Comparison of ENCODE assay signal across 9 mouse cellular contexts in genomic region chr8:13105908-13106551, GRCm38 (mm10). TPM values are rescaled to one million over a fixed set of nuclear protein-coding genes. Genes with fewer than 3 reads are reported as not detected.
A peak's percentile ranks its signal among the peaks of the same experiment; 100 is the strongest.
DNase-seq lines count a peak whose midpoint lies in the region; ATAC-seq and TF ChIP-seq lines count a peak whose summit lies in the region.
"Had no signal": no experiment of that assay in that cellular context is flagged by ENCODE, and none has a peak within 500 bp of the region (broad histone marks: within the 10 kb centered on the region; RNA-seq: fewer than 3 reads in every experiment).

No protein-coding gene starts in this region.

- H3K9me3 ChIP-seq in erythroblast, embryonic 14.5 days (ENCODE audit: control insufficient read depth, low read length): no peaks in the 10 kb centered on the region
- H3K9me3 ChIP-seq in heart, postnatal 0 days (replicated peaks; ENCODE audit: control insufficient read depth, low read length): no peaks in the 10 kb centered on the region
- H3K9me3 ChIP-seq in limb, embryonic 12.5 days: no peaks in the 10 kb centered on the region

- no peak for TF ChIP-seq CTCF in heart, postnatal 0 days (IDR thresholded peaks at IDR 0.05; ENCODE audit: low read depth)

- H3K36me3 ChIP-seq in erythroblast, embryonic 14.5 days (ENCODE audit: control insufficient read depth): peaks cover 44% of the 10 kb centered on the region
- no peaks in the 10 kb centered on the region for H3K36me3 ChIP-seq in heart, postnatal 0 days (replicated peaks; ENCODE audit: control insufficient read depth, insufficient read depth, low read length)
- H3K36me3 ChIP-seq in limb, embryonic 12.5 days: peaks cover 23% of the 10 kb centered on the region
- no peaks in the 10 kb centered on the region for H3K36me3 ChIP-seq in myocyte (ENCODE audit: control insufficient read depth, insufficient read depth)

- under 1% methylated on average over 58 of the region's 63 CpGs for WGBS in heart, postnatal 0 days
- WGBS in limb, embryonic 12.5 days: under 1% methylated on average over 63 of the region's 63 CpGs

- peak overlapping the region; percentile 98 for H3K4me2 ChIP-seq in heart, postnatal 0 days (ENCODE audit: low read depth, low read length)
- H3K4me2 ChIP-seq in limb, embryonic 12.5 days: peak overlapping the region; percentile 97
- peak overlapping the region; percentile 96 for H3K4me2 ChIP-seq in myocyte (ENCODE audit: low read depth)

- H3K4me3 ChIP-seq in erythroblast, embryonic 14.5 days (replicated peaks): peak overlapping the region; percentile 99
- H3K4me3 ChIP-seq in heart, postnatal 0 days (ENCODE audit: low read depth, low read length): peak overlapping the region; percentile 88
- H3K4me3 ChIP-seq in limb, embryonic 12.5 days (replicated peaks): peak overlapping the region; percentile 96
- peak overlapping the region; percentile 86 for H3K4me3 ChIP-seq in myocyte

- H3K4me1 ChIP-seq in erythroblast, embryonic 14.5 days (ENCODE audit: control insufficient read depth): peaks cover 63% of the 10 kb centered on the region
- H3K4me1 ChIP-seq in heart, postnatal 0 days (ENCODE audit: control insufficient read depth, insufficient read depth): peaks cover 23% of the 10 kb centered on the region
- H3K4me1 ChIP-seq in limb, embryonic 12.5 days (replicated peaks): peaks cover 18% of the 10 kb centered on the region

- no peak for TF ChIP-seq EP300 in heart, postnatal 0 days (IDR thresholded peaks at IDR 0.05; ENCODE audit: low read depth)

- no peak for TF ChIP-seq POLR2A in myocyte (IDR thresholded peaks at IDR 0.05; ENCODE audit: insufficient read length, low read depth)

- no peaks in the 10 kb centered on the region for H3K27me3 ChIP-seq in erythroblast, embryonic 14.5 days (ENCODE audit: control insufficient read depth)
- H3K27me3 ChIP-seq in heart, postnatal 0 days (ENCODE audit: control insufficient read depth, insufficient read depth, low read length): no peaks in the 10 kb centered on the region
- H3K27me3 ChIP-seq in limb, embryonic 12.5 days: no peaks in the 10 kb centered on the region
- no peaks in the 10 kb centered on the region for H3K27me3 ChIP-seq in myocyte (ENCODE audit: control insufficient read depth, insufficient read depth, insufficient read length)

- peak overlapping the region; percentile 93 for H3K27ac ChIP-seq in heart, postnatal 0 days (ENCODE audit: low read depth)
- H3K27ac ChIP-seq in limb, embryonic 12.5 days: peak overlapping the region; percentile 82

- H3ac ChIP-seq in myocyte (ENCODE audit: control insufficient read depth, insufficient read length): peak overlapping the region; percentile 72

- H3K79me2 ChIP-seq in myocyte (ENCODE audit: control insufficient read depth, insufficient read depth): peaks cover 80% of the 10 kb centered on the region

- ATAC-seq in erythroblast, adult 5-6 weeks (replicated peaks; ENCODE audit: low FRiP score, poor library complexity, severe bottlenecking): no peak
- ATAC-seq in CD4-positive, CD25-positive, alpha-beta regulatory T cell, adult 4 months: peak; percentile 1
- peak; percentile 27 for ATAC-seq in heart, postnatal 0 days (ENCODE audit: insufficient read depth, low read depth)
- ATAC-seq in limb, embryonic 12.5 days (ENCODE audit: insufficient number of reproducible peaks, insufficient read depth, low FRiP score, low TSS enrichment, low read depth): peak; percentile 70

- peak; percentile 53 for DNase-seq in embryo, embryonic 11 days
- no peak for DNase-seq in heart, postnatal 0 days (ENCODE audit: low spot score)
- peak; percentile 48 for DNase-seq in thymus, postnatal 25 days

- peak overlapping the region; percentile 97 for H3K9ac ChIP-seq in heart, postnatal 0 days (replicated peaks; ENCODE audit: low read depth, low read length)
- H3K9ac ChIP-seq in limb, embryonic 12.5 days (replicated peaks): peak overlapping the region; percentile 94

TF ChIP-seq in myocyte, 11 proteins besides CTCF, POLR2A, EP300 and RAD21:
- TF ChIP-seq SRF (IDR thresholded peaks at IDR 0.05; ENCODE audit: control insufficient read depth, insufficient read length, low read depth) (no peak), MYOD1 (IDR thresholded peaks at IDR 0.05; ENCODE audit: control insufficient read depth in 1 of 3, insufficient read length in 2 of 3, low read depth in 2 of 3) (peak in 1 of 3 experiments; percentile 44), CEBPB (IDR thresholded peaks at IDR 0.05; ENCODE audit: insufficient read depth, poor library complexity, severe bottlenecking) (no peak), E2F4 (IDR thresholded peaks at IDR 0.05; ENCODE audit: insufficient read depth) (no peak)

RNA-seq across cellular contexts. Expression of gene Cul4a, which starts 0.6 kb away (rescaled TPM):
- 2.4 and 3.6 TPM in 2 replicates for polyA plus RNA-seq in erythroblast, embryonic 14.5 days (2012)
- total RNA-seq in erythroblast, adult 5-6 weeks (2015; ENCODE audit: low replicate concordance): 390 and 405 TPM in 2 replicates
- 552 and 664 TPM in 2 replicates for total RNA-seq in erythroblast, adult 5-6 weeks (2017; ENCODE audit: low replicate concordance)
- 10 to 100 TPM; 20.3 to 20.5 TPM for polyA plus RNA-seq in CD4-positive, CD25-positive, alpha-beta regulatory T cell, adult 4 months (2017; shearing (Covaris generic))
- total RNA-seq in heart, postnatal 0 days (2014; rRNA removed; ENCODE audit: low replicate concordance): 140 and 158 TPM in 2 replicates
- polyA plus RNA-seq in heart, postnatal 0 days (2015; fragmentation: Nextera tagmentation; extraction: Ambion mirVana): 81.4 and 88.2 TPM in 2 replicates
- polyA plus RNA-seq in limb, embryonic 12.5 days (2016; fragmentation: Nextera tagmentation; extraction: Ambion mirVana): 105 and 114 TPM in 2 replicates
- polyA plus RNA-seq in myocyte (2012; fragmentation: generic; extraction: Trizol): 61.3 TPM

RNA-seq across cellular contexts. Expression of gene Pcid2, which starts 0.8 kb away (rescaled TPM):
- 0.54 and 1.6 TPM in 2 replicates for polyA plus RNA-seq in erythroblast, embryonic 14.5 days (2012)
- 7.5 and 8.6 TPM in 2 replicates for total RNA-seq in erythroblast, adult 5-6 weeks (2015; ENCODE audit: low replicate concordance)
- 7.8 and 12.1 TPM in 2 replicates for total RNA-seq in erythroblast, adult 5-6 weeks (2017; ENCODE audit: low replicate concordance)
- 10 to 100 TPM; 38.6 to 56.6 TPM for polyA plus RNA-seq in CD4-positive, CD25-positive, alpha-beta regulatory T cell, adult 4 months (2017; shearing (Covaris generic))
- total RNA-seq in heart, postnatal 0 days (2014; rRNA removed; ENCODE audit: low replicate concordance): 8.2 and 13.1 TPM in 2 replicates
- polyA plus RNA-seq in heart, postnatal 0 days (2015; fragmentation: Nextera tagmentation; extraction: Ambion mirVana): 12.4 TPM in 2 replicates
- polyA plus RNA-seq in limb, embryonic 12.5 days (2016; fragmentation: Nextera tagmentation; extraction: Ambion mirVana): 54.1 and 55.9 TPM in 2 replicates
- 19.5 TPM for polyA plus RNA-seq in myocyte (2012; fragmentation: generic; extraction: Trizol)

RNA-seq across cellular contexts. Expression of gene Proz, which starts 45.3 kb away (rescaled TPM):
- 0.02 and 0.07 TPM in 2 replicates for polyA plus RNA-seq in erythroblast, embryonic 14.5 days (2012)
- total RNA-seq in erythroblast, adult 5-6 weeks (2015; ENCODE audit: low replicate concordance): not detected in 2 replicates
- total RNA-seq in erythroblast, adult 5-6 weeks (2017; ENCODE audit: low replicate concordance): not detected in 2 replicates
- polyA plus RNA-seq in CD4-positive, CD25-positive, alpha-beta regulatory T cell, adult 4 months (2017; shearing (Covaris generic)): 1 to 10 TPM; 1.9 to 2.9 TPM
- total RNA-seq in heart, postnatal 0 days (2014; rRNA removed; ENCODE audit: low replicate concordance): not detected in 2 replicates
- 0.10 TPM in 2 replicates for polyA plus RNA-seq in heart, postnatal 0 days (2015; fragmentation: Nextera tagmentation; extraction: Ambion mirVana)
- 0.10 and 0.18 TPM in 2 replicates for polyA plus RNA-seq in limb, embryonic 12.5 days (2016; fragmentation: Nextera tagmentation; extraction: Ambion mirVana)
- 0.55 TPM for polyA plus RNA-seq in myocyte (2012; fragmentation: generic; extraction: Trizol)
- total RNA-seq: layer of hippocampus, postnatal 14 days had no signal

RNA-seq across cellular contexts. Expression of gene Lamp1, which starts 52.9 kb away (rescaled TPM):
- 11.0 and 19.7 TPM in 2 replicates for polyA plus RNA-seq in erythroblast, embryonic 14.5 days (2012)
- total RNA-seq in erythroblast, adult 5-6 weeks (2015; ENCODE audit: low replicate concordance): 101 and 131 TPM in 2 replicates
- 103 and 130 TPM in 2 replicates for total RNA-seq in erythroblast, adult 5-6 weeks (2017; ENCODE audit: low replicate concordance)
- 10 to 100 TPM; 12.6 to 25.2 TPM for polyA plus RNA-seq in CD4-positive, CD25-positive, alpha-beta regulatory T cell, adult 4 months (2017; shearing (Covaris generic))
- 317 and 327 TPM in 2 replicates for total RNA-seq in heart, postnatal 0 days (2014; rRNA removed; ENCODE audit: low replicate concordance)
- polyA plus RNA-seq in heart, postnatal 0 days (2015; fragmentation: Nextera tagmentation; extraction: Ambion mirVana): 266 and 267 TPM in 2 replicates
- polyA plus RNA-seq in limb, embryonic 12.5 days (2016; fragmentation: Nextera tagmentation; extraction: Ambion mirVana): 202 and 207 TPM in 2 replicates
- 531 TPM for polyA plus RNA-seq in myocyte (2012; fragmentation: generic; extraction: Trizol)
